24 mouse cellular contexts compared by ENCODE assay signal in genomic region chr6:146460936-146461335, GRCm38 (mm10). TPM values are rescaled to one million over a fixed set of nuclear protein-coding genes. Genes with fewer than 3 reads are reported as not detected.
DNase-seq lines count a peak whose midpoint lies in the region; ATAC-seq and TF ChIP-seq lines count a peak whose summit lies in the region.
"Had no signal": no experiment of that assay in that cellular context is flagged by ENCODE, and none has a peak within 500 bp of the region (broad histone marks: within the 10 kb centered on the region; RNA-seq: fewer than 3 reads in every experiment).

No protein-coding gene starts in this region.

- no peak for TF ChIP-seq CTCF in intestine, postnatal 0 days (IDR thresholded peaks at IDR 0.05; ENCODE audit: low read depth)

- H3K27ac ChIP-seq in embryonic facial prominence, embryonic 11.5 days (replicated peaks; ENCODE audit: low read depth, low read length), result no peak overlapping the region
- H3K27ac ChIP-seq in embryonic facial prominence, embryonic 10.5 days (replicated peaks), result no peak overlapping the region
- H3K27ac ChIP-seq in intestine, postnatal 0 days (ENCODE audit: low read depth, low read length), result no peak overlapping the region
- H3K27ac ChIP-seq: embryonic facial prominence, embryonic 15.5 days; forebrain, embryonic 12.5 days; gastrocnemius, adult 2 months; heart, adult 2 months; hindbrain, embryonic 15.5 days; macrophage had no signal

- DNase-seq in embryonic facial prominence, embryonic 11.5 days (ENCODE audit: low spot score), result peak; percentile 9
- no peak for DNase-seq in embryonic facial prominence, embryonic 10.5 days (ENCODE audit: low spot score)
- DNase-seq in ES-CJ7 (ENCODE audit: low read depth, low spot score), result peak; percentile 86
- DNase-seq in large intestine, adult 2 months (ENCODE audit: low read depth, low spot score), result peak; percentile 55
- DNase-seq in frontal cortex, postnatal 25 days (ENCODE audit: low spot score in 2 of 2), result no peak
- DNase-seq in urinary bladder, postnatal 36 days (ENCODE audit: low spot score in 2 of 2), result no peak
- no peak for DNase-seq in urinary bladder, postnatal 10 days (ENCODE audit: low spot score)
- DNase-seq: cerebellum, adult 11-12 months; gastrocnemius, adult 2 months; heart, adult 2 months; heart, postnatal 10 days; layer of hippocampus, adult 9-11 months; lung, embryonic 14.5 days; midbrain, embryonic 14.5 days; right cerebral cortex, adult 18-20 months; spleen, adult 18-20 months had no signal

- no peaks in the 10 kb centered on the region for H3K27me3 ChIP-seq in embryonic facial prominence, embryonic 11.5 days (ENCODE audit: control insufficient read depth, insufficient read depth, low read length)
- H3K27me3 ChIP-seq in embryonic facial prominence, embryonic 10.5 days (replicated peaks; ENCODE audit: low read depth, poor library complexity, severe bottlenecking), result no peaks in the 10 kb centered on the region
- H3K27me3 ChIP-seq in intestine, postnatal 0 days (replicated peaks; ENCODE audit: control insufficient read depth, insufficient read depth, low read length), result no peaks in the 10 kb centered on the region
- H3K27me3 ChIP-seq: CH12.LX; embryonic facial prominence, embryonic 15.5 days; forebrain, embryonic 12.5 days; hindbrain, embryonic 15.5 days; Patski had no signal

- ATAC-seq in embryonic facial prominence, embryonic 11.5 days (replicated peaks; ENCODE audit: insufficient number of reproducible peaks, low FRiP score, low TSS enrichment, low read depth), result no peak
- peak; percentile 74 for ATAC-seq in intestine, postnatal 0 days
- ATAC-seq: Patski had no signal

- no peaks in the 10 kb centered on the region for H3K9me3 ChIP-seq in embryonic facial prominence, embryonic 11.5 days (replicated peaks; ENCODE audit: control insufficient read depth, low read length)
- H3K9me3 ChIP-seq in embryonic facial prominence, embryonic 10.5 days, result no peaks in the 10 kb centered on the region
- no peaks in the 10 kb centered on the region for H3K9me3 ChIP-seq in intestine, postnatal 0 days (ENCODE audit: control insufficient read depth)
- H3K9me3 ChIP-seq: embryonic facial prominence, embryonic 15.5 days; forebrain, embryonic 12.5 days; hindbrain, embryonic 15.5 days had no signal

- no peak overlapping the region for H3K9ac ChIP-seq in embryonic facial prominence, embryonic 11.5 days (replicated peaks; ENCODE audit: low read length)
- H3K9ac ChIP-seq in intestine, postnatal 0 days (ENCODE audit: low read depth, low read length), result no peak overlapping the region
- H3K9ac ChIP-seq: embryonic facial prominence, embryonic 15.5 days; forebrain, embryonic 12.5 days; hindbrain, embryonic 15.5 days; lung, embryonic 14.5 days had no signal

- no peak overlapping the region for H3K4me2 ChIP-seq in embryonic facial prominence, embryonic 11.5 days (ENCODE audit: low read depth, low read length)
- H3K4me2 ChIP-seq in intestine, postnatal 0 days (replicated peaks; ENCODE audit: low read depth), result no peak overlapping the region
- H3K4me2 ChIP-seq: embryonic facial prominence, embryonic 15.5 days; forebrain, embryonic 12.5 days; hindbrain, embryonic 15.5 days; liver, embryonic 11.5 days; lung, embryonic 14.5 days had no signal

- no peaks in the 10 kb centered on the region for H3K4me1 ChIP-seq in embryonic facial prominence, embryonic 11.5 days (ENCODE audit: control insufficient read depth, insufficient read depth, low read length)
- 0 out of 2 replicates have a peak, but pooled peaks cover 4% of the 10 kb centered on the region for H3K4me1 ChIP-seq in embryonic facial prominence, embryonic 10.5 days
- no peaks in the 10 kb centered on the region for H3K4me1 ChIP-seq in intestine, postnatal 0 days (replicated peaks; ENCODE audit: control insufficient read depth, insufficient read depth, low read length)
- H3K4me1 ChIP-seq: embryonic facial prominence, embryonic 15.5 days; hindbrain, embryonic 15.5 days had no signal

- H3K36me3 ChIP-seq in embryonic facial prominence, embryonic 11.5 days (replicated peaks; ENCODE audit: control insufficient read depth, insufficient read depth, low read depth, low read length), result no peaks in the 10 kb centered on the region
- no peaks in the 10 kb centered on the region for H3K36me3 ChIP-seq in embryonic facial prominence, embryonic 10.5 days (replicated peaks)
- H3K36me3 ChIP-seq in intestine, postnatal 0 days (ENCODE audit: control insufficient read depth, insufficient read depth), result no peaks in the 10 kb centered on the region
- H3K36me3 ChIP-seq: embryonic facial prominence, embryonic 15.5 days; forebrain, embryonic 12.5 days; hindbrain, embryonic 15.5 days had no signal

- WGBS in embryonic facial prominence, embryonic 11.5 days, result 76% methylated on average over 8 of the region's 8 CpGs
- 77% methylated on average over 8 of the region's 8 CpGs for WGBS in embryonic facial prominence, embryonic 10.5 days
- 33% methylated on average over 8 of the region's 8 CpGs for WGBS in intestine, postnatal 0 days
- WGBS in large intestine, adult 2 months, result 32% methylated on average over 8 of the region's 8 CpGs

- no peak overlapping the region for H3K4me3 ChIP-seq in embryonic facial prominence, embryonic 11.5 days (ENCODE audit: low read depth, low read length)
- no peak overlapping the region for H3K4me3 ChIP-seq in embryonic facial prominence, embryonic 10.5 days
- no peak overlapping the region for H3K4me3 ChIP-seq in intestine, postnatal 0 days (ENCODE audit: low read depth, low read length)
- H3K4me3 ChIP-seq: embryonic facial prominence, embryonic 15.5 days; forebrain, embryonic 12.5 days; gastrocnemius, adult 2 months; heart, adult 2 months; hindbrain, embryonic 15.5 days had no signal

RNA-seq across cellular contexts. Expression of gene Itpr2, which starts 41.1 kb away (rescaled TPM):
- 3.3 and 3.9 TPM in 2 replicates for polyA plus RNA-seq in embryonic facial prominence, embryonic 11.5 days (2014; fragmentation: Nextera tagmentation; extraction: Ambion mirVana)
- 4.5 and 5.2 TPM in 2 replicates for polyA plus RNA-seq in embryonic facial prominence, embryonic 10.5 days (2016; fragmentation: Nextera tagmentation; extraction: Ambion mirVana)
- polyA plus RNA-seq in intestine, postnatal 0 days (2015; fragmentation: Nextera tagmentation; extraction: Ambion mirVana), result 6.3 and 8.6 TPM in 2 replicates
- 6.8 and 8.1 TPM in 2 replicates for polyA plus RNA-seq in large intestine, adult 2 months (2012; rRNA removed)

Comparison
In these comparisons a context has a peak if more than half of its experiments do, and no peak if none do; other contexts are left out.
1. DNase-seq: peak in embryonic facial prominence, embryonic 11.5 days (single experiment), ES-CJ7 (single experiment) and large intestine, adult 2 months (single experiment); none in embryonic facial prominence, embryonic 10.5 days (single experiment), frontal cortex, postnatal 25 days (0 of 2), urinary bladder, postnatal 36 days (0 of 2) and urinary bladder, postnatal 10 days (single experiment).